Mouse (Mus musculus): ENCODE results near the gene Zfp971. TPM values are rescaled to one million over a fixed set of nuclear protein-coding genes. Genes with fewer than 3 reads are reported as not detected.

The Zfp971 gene
- polyA plus RNA-seq, 1 experiment from 2014 or later: 9.8 TPM

Other genes with a start within 250 kb of the Zfp971 start
- gene Gm14325, start 182.9 kb upstream of the Zfp971 start, polyA plus RNA-seq (2015; fragmentation: Nextera tagmentation; extraction: Ambion mirVana): 37.1 and 39.7 TPM in 2 replicates
- 2.2 and 2.9 TPM in 2 replicates for gene Gm14327, start 126.2 kb upstream of the Zfp971 start, polyA plus RNA-seq (2015; fragmentation: Nextera tagmentation; extraction: Ambion mirVana)
- gene Zfp972, start 97.7 kb upstream of the Zfp971 start, polyA plus RNA-seq (2015; fragmentation: Nextera tagmentation; extraction: Ambion mirVana): 0.60 and 0.97 TPM in 2 replicates
- gene Gm14326, start 66.0 kb upstream of the Zfp971 start, polyA plus RNA-seq (2015; fragmentation: Nextera tagmentation; extraction: Ambion mirVana): 14.6 and 16.2 TPM in 2 replicates
- gene Zfp931, start 55.2 kb downstream of the Zfp971 start, polyA plus RNA-seq (2015; fragmentation: Nextera tagmentation; extraction: Ambion mirVana): 13.9 and 15.3 TPM in 2 replicates
- gene Phactr3, start 95.7 kb downstream of the Zfp971 start, polyA plus RNA-seq (2015; fragmentation: Nextera tagmentation; extraction: Ambion mirVana): 83.1 and 86.1 TPM in 2 replicates